Mouse (Mus musculus): ENCODE results near the gene Tubb1.

The Tubb1 gene

GRCm38 (mm10) chr2:174443046-174443445 is 7.4 kb upstream of the Tubb1 start:
- no peak for DNase-seq (ENCODE audit: low read depth, low spot score)

GRCm38 (mm10) chr2:174444359-174444758 is 6.1 kb upstream of the Tubb1 start:
- DNase-seq (ENCODE audit: low read depth, low spot score): no peak

- DNase-seq (ENCODE audit: low read depth, low spot score): no peak
Measured at GRCm38 (mm10) chr2:174445018-174445417, 5.5 kb upstream of the Tubb1 start.

GRCm38 (mm10) chr2:174446492-174446891 is 4.0 kb upstream of the Tubb1 start:
- no peak for DNase-seq (ENCODE audit: low read depth, low spot score)

GRCm38 (mm10) chr2:174446905-174447304 is 3.6 kb upstream of the Tubb1 start:
- DNase-seq (ENCODE audit: low read depth, low spot score): no peak

GRCm38 (mm10) chr2:174448405-174448804 is 2.1 kb upstream of the Tubb1 start:
- DNase-seq (ENCODE audit: low read depth, low spot score): no peak

GRCm38 (mm10) chr2:174453681-174454080 is 3.2 kb downstream of the Tubb1 start:
- peak; percentile 43 for DNase-seq (ENCODE audit: low read depth, low spot score)

GRCm38 (mm10) chr2:174459365-174459764 is 8.9 kb downstream of the Tubb1 start:
- no peak for DNase-seq (ENCODE audit: low read depth, low spot score)

GRCm38 (mm10) chr2:174463370-174463769 is 12.9 kb downstream of the Tubb1 start:
- no peak for DNase-seq (ENCODE audit: low read depth, low spot score)

GRCm38 (mm10) chr2:174463789-174464523 is 13.5 kb downstream of the Tubb1 start, which contains the start of gene Atp5e:
Gene Atp5e, minus strand, starts transcription at chr2:174464105.
- peak; percentile 97 for DNase-seq (ENCODE audit: low read depth, low spot score)

- DNase-seq (ENCODE audit: low read depth, low spot score): no peak
Measured at GRCm38 (mm10) chr2:174470333-174470732, 19.8 kb downstream of the Tubb1 start.

- no peak for DNase-seq (ENCODE audit: low read depth, low spot score)
Measured at GRCm38 (mm10) chr2:174470786-174471405, 20.4 kb downstream of the Tubb1 start.

GRCm38 (mm10) chr2:174472407-174472806 is 21.9 kb downstream of the Tubb1 start:
- DNase-seq (ENCODE audit: low read depth, low spot score): no peak

GRCm38 (mm10) chr2:174472818-174473549 is 22.5 kb downstream of the Tubb1 start, which contains the start of gene Prelid3b:
Gene Prelid3b, minus strand, starts transcription at chr2:174473081.
- DNase-seq (ENCODE audit: low read depth, low spot score): peak; percentile 100

GRCm38 (mm10) chr2:174473550-174473927 is 23.0 kb downstream of the Tubb1 start:
- no peak for DNase-seq (ENCODE audit: low read depth, low spot score)

- no peak for DNase-seq (ENCODE audit: low read depth, low spot score)
Measured at GRCm38 (mm10) chr2:174477543-174478319, 27.2 kb downstream of the Tubb1 start.

- DNase-seq (ENCODE audit: low read depth, low spot score): no peak
Measured at GRCm38 (mm10) chr2:174478746-174479145, 28.3 kb downstream of the Tubb1 start.

GRCm38 (mm10) chr2:174487005-174487404 is 36.5 kb downstream of the Tubb1 start:
- DNase-seq (ENCODE audit: low read depth, low spot score): no peak

- no peak for DNase-seq (ENCODE audit: low read depth, low spot score)
Measured at GRCm38 (mm10) chr2:174492858-174493257, 42.4 kb downstream of the Tubb1 start.

GRCm38 (mm10) chr2:174500814-174501503 is 50.5 kb downstream of the Tubb1 start:
- no peak for DNase-seq (ENCODE audit: low read depth, low spot score)

- DNase-seq (ENCODE audit: low read depth, low spot score): no peak
Measured at GRCm38 (mm10) chr2:174501517-174501916, 51.0 kb downstream of the Tubb1 start.
